15 mouse cellular contexts compared by ENCODE assay signal in genomic region chr17:56111021-56111420, GRCm38 (mm10). TPM values are rescaled to one million over a fixed set of nuclear protein-coding genes. Genes with fewer than 3 reads are reported as not detected.
DNase-seq lines count a peak whose midpoint lies in the region; ATAC-seq and TF ChIP-seq lines count a peak whose summit lies in the region.
"Had no signal": no experiment of that assay in that cellular context is flagged by ENCODE, and none has a peak within 500 bp of the region (broad histone marks: within the 10 kb centered on the region; RNA-seq: fewer than 3 reads in every experiment).

No protein-coding gene starts in this region.

- H3K27me3 ChIP-seq in heart, embryonic 10.5 days (ENCODE audit: insufficient read depth, poor library complexity, severe bottlenecking), result peaks cover 11% of the 10 kb centered on the region
- no peaks in the 10 kb centered on the region for H3K27me3 ChIP-seq in hindbrain, postnatal 0 days (ENCODE audit: insufficient read depth, low read length)
- H3K27me3 ChIP-seq in hindbrain, embryonic 12.5 days, result 0 out of 2 replicates have a peak, but pooled peaks cover 4% of the 10 kb centered on the region
- H3K27me3 ChIP-seq: forebrain, embryonic 13.5 days; liver, embryonic 15.5 days had no signal

- WGBS in heart, embryonic 10.5 days, result 52% methylated on average over 1 of the region's 1 CpGs
- 33% methylated on average over 1 of the region's 1 CpGs for WGBS in hindbrain, postnatal 0 days
- WGBS in hindbrain, embryonic 12.5 days, result 53% methylated on average over 1 of the region's 1 CpGs

- no peak overlapping the region for H3K4me2 ChIP-seq in hindbrain, postnatal 0 days (ENCODE audit: low read depth, low read length)
- H3K4me2 ChIP-seq in hindbrain, embryonic 12.5 days (replicated peaks), result no peak overlapping the region
- H3K4me2 ChIP-seq: forebrain, embryonic 13.5 days; limb, embryonic 13.5 days; liver, embryonic 15.5 days had no signal

- DNase-seq in heart, adult 11 months, result peak; percentile 95
- no peak for DNase-seq in heart, embryonic 10.5 days (ENCODE audit: low spot score)
- DNase-seq in hindbrain, postnatal 0 days (ENCODE audit: low spot score), result no peak
- DNase-seq in 3T3-L1 (ENCODE audit: low read depth, low spot score), result peak; percentile 22
- peak; percentile 74 for DNase-seq in adipocyte (ENCODE audit: low spot score)
- DNase-seq in thymus, postnatal 10 days (ENCODE audit: low spot score in 2 of 2), result no peak
- DNase-seq: cerebellum, adult 8-10 months; kidney, postnatal 14 days; thymus, postnatal 25 days had no signal

- H3K4me3 ChIP-seq in heart, embryonic 10.5 days, result no peak overlapping the region
- H3K4me3 ChIP-seq in hindbrain, postnatal 0 days (ENCODE audit: low read length), result no peak overlapping the region
- no peak overlapping the region for H3K4me3 ChIP-seq in hindbrain, embryonic 12.5 days
- H3K4me3 ChIP-seq: forebrain, embryonic 13.5 days; limb, embryonic 13.5 days; liver, embryonic 15.5 days had no signal

- H3K27ac ChIP-seq in heart, embryonic 10.5 days, result no peak overlapping the region
- H3K27ac ChIP-seq in hindbrain, postnatal 0 days, result 0 out of 2 replicates have a peak overlapping the region, but pooled peaks have one; percentile 45
- no peak overlapping the region for H3K27ac ChIP-seq in hindbrain, embryonic 12.5 days
- H3K27ac ChIP-seq: forebrain, embryonic 13.5 days; limb, embryonic 13.5 days; liver, embryonic 15.5 days; macrophage had no signal

- H3K9me3 ChIP-seq in heart, embryonic 10.5 days, result no peaks in the 10 kb centered on the region
- no peaks in the 10 kb centered on the region for H3K9me3 ChIP-seq in hindbrain, postnatal 0 days (ENCODE audit: low read length)
- no peaks in the 10 kb centered on the region for H3K9me3 ChIP-seq in hindbrain, embryonic 12.5 days (replicated peaks)
- H3K9me3 ChIP-seq: forebrain, embryonic 13.5 days; limb, embryonic 13.5 days; liver, embryonic 15.5 days had no signal

- no peak for TF ChIP-seq CTCF in hindbrain, postnatal 0 days (IDR thresholded peaks at IDR 0.05; ENCODE audit: low read depth)

- no peaks in the 10 kb centered on the region for H3K36me3 ChIP-seq in heart, embryonic 10.5 days
- no peaks in the 10 kb centered on the region for H3K36me3 ChIP-seq in hindbrain, postnatal 0 days (ENCODE audit: insufficient read depth, low read length)
- H3K36me3 ChIP-seq in hindbrain, embryonic 12.5 days, result no peaks in the 10 kb centered on the region
- H3K36me3 ChIP-seq: liver, embryonic 15.5 days had no signal

- H3K4me1 ChIP-seq in heart, embryonic 10.5 days, result peaks cover 7% of the 10 kb centered on the region
- H3K4me1 ChIP-seq in hindbrain, postnatal 0 days (ENCODE audit: insufficient read depth, low read length), result no peaks in the 10 kb centered on the region
- H3K4me1 ChIP-seq in hindbrain, embryonic 12.5 days, result peaks cover 5% of the 10 kb centered on the region; the same call in 1 of the 2 replicates
- H3K4me1 ChIP-seq: forebrain, embryonic 13.5 days; limb, embryonic 13.5 days had no signal

- H3K9ac ChIP-seq in hindbrain, postnatal 0 days (replicated peaks; ENCODE audit: low read length), result no peak overlapping the region
- H3K9ac ChIP-seq in hindbrain, embryonic 12.5 days, result no peak overlapping the region
- H3K9ac ChIP-seq: forebrain, embryonic 13.5 days; limb, embryonic 13.5 days; liver, embryonic 15.5 days had no signal

- ATAC-seq in hindbrain, postnatal 0 days, result no peak
- ATAC-seq in hindbrain, embryonic 12.5 days (ENCODE audit: low FRiP score), result no peak
- ATAC-seq: activated CD4-positive, CD25-positive, alpha-beta regulatory T cell, adult 4 months had no signal

RNA-seq across cellular contexts. Expression of gene Plin4, which starts 1.4 kb away (rescaled TPM):
- 0.05 and 0.08 TPM in 2 replicates for polyA plus RNA-seq in heart, embryonic 10.5 days (2016; fragmentation: Nextera tagmentation; extraction: Ambion mirVana)
- total RNA-seq in hindbrain, postnatal 0 days (2014; rRNA removed), result 0.61 and 0.99 TPM in 2 replicates
- 0.08 and 0.11 TPM in 2 replicates for polyA plus RNA-seq in hindbrain, postnatal 0 days (2015; fragmentation: Nextera tagmentation; extraction: Ambion mirVana)
- polyA plus RNA-seq in hindbrain, embryonic 12.5 days (2016; fragmentation: Nextera tagmentation; extraction: Ambion mirVana), result 0.06 and 0.09 TPM in 2 replicates
- polyA plus RNA-seq: macrophage had no signal

RNA-seq across cellular contexts. Expression of gene Plin5, which starts 6.4 kb away (rescaled TPM):
- 0.18 and 0.46 TPM in 2 replicates for polyA plus RNA-seq in heart, embryonic 10.5 days (2016; fragmentation: Nextera tagmentation; extraction: Ambion mirVana)
- total RNA-seq in hindbrain, postnatal 0 days (2014; rRNA removed), result 2.2 and 3.3 TPM in 2 replicates
- 4.1 and 4.4 TPM in 2 replicates for polyA plus RNA-seq in hindbrain, postnatal 0 days (2015; fragmentation: Nextera tagmentation; extraction: Ambion mirVana)
- polyA plus RNA-seq in hindbrain, embryonic 12.5 days (2016; fragmentation: Nextera tagmentation; extraction: Ambion mirVana), result 0.42 and 0.62 TPM in 2 replicates
- polyA plus RNA-seq: activated CD4-positive, CD25-positive, alpha-beta regulatory T cell, adult 4 months; limb, embryonic 13.5 days; macrophage had no signal

RNA-seq across cellular contexts. Expression of gene Lrg1, which starts 10.8 kb away (rescaled TPM):
- polyA plus RNA-seq in heart, embryonic 10.5 days (2016; fragmentation: Nextera tagmentation; extraction: Ambion mirVana), result not detected in 2 replicates
- 0.21 TPM in 1 of 2 replicates, not detected in the other for total RNA-seq in hindbrain, postnatal 0 days (2014; rRNA removed)
- 0.90 and 0.95 TPM in 2 replicates for polyA plus RNA-seq in hindbrain, postnatal 0 days (2015; fragmentation: Nextera tagmentation; extraction: Ambion mirVana)
- polyA plus RNA-seq in hindbrain, embryonic 12.5 days (2016; fragmentation: Nextera tagmentation; extraction: Ambion mirVana), result 0.25 and 0.27 TPM in 2 replicates
- polyA plus RNA-seq: forebrain, embryonic 13.5 days had no signal

RNA-seq across cellular contexts. Expression of gene Sema6b, which starts 29.1 kb away (rescaled TPM):
- 0.36 and 1.0 TPM in 2 replicates for polyA plus RNA-seq in heart, embryonic 10.5 days (2016; fragmentation: Nextera tagmentation; extraction: Ambion mirVana)
- total RNA-seq in hindbrain, postnatal 0 days (2014; rRNA removed), result 91.6 and 97.5 TPM in 2 replicates
- polyA plus RNA-seq in hindbrain, postnatal 0 days (2015; fragmentation: Nextera tagmentation; extraction: Ambion mirVana), result 12.9 and 13.2 TPM in 2 replicates
- 9.6 and 11.2 TPM in 2 replicates for polyA plus RNA-seq in hindbrain, embryonic 12.5 days (2016; fragmentation: Nextera tagmentation; extraction: Ambion mirVana)
- polyA plus RNA-seq: activated CD4-positive, CD25-positive, alpha-beta regulatory T cell, adult 4 months had no signal

RNA-seq across cellular contexts. Expression of gene Hdgfl2, which starts 31.6 kb away (rescaled TPM):
- polyA plus RNA-seq in heart, embryonic 10.5 days (2016; fragmentation: Nextera tagmentation; extraction: Ambion mirVana), result 121 and 139 TPM in 2 replicates
- 57.5 and 70.0 TPM in 2 replicates for total RNA-seq in hindbrain, postnatal 0 days (2014; rRNA removed)
- 109 and 119 TPM in 2 replicates for polyA plus RNA-seq in hindbrain, postnatal 0 days (2015; fragmentation: Nextera tagmentation; extraction: Ambion mirVana)
- polyA plus RNA-seq in hindbrain, embryonic 12.5 days (2016; fragmentation: Nextera tagmentation; extraction: Ambion mirVana), result 167 and 177 TPM in 2 replicates

Comparison
In these comparisons a context has a peak if more than half of its experiments do, and no peak if none do; other contexts are left out.
1. DNase-seq: peak in heart, adult 11 months (single experiment), 3T3-L1 (single experiment) and adipocyte (single experiment); none in heart, embryonic 10.5 days (single experiment), hindbrain, postnatal 0 days (single experiment) and thymus, postnatal 10 days (0 of 2).